Mouse (Mus musculus) forebrain, embryonic 10.5 days (tissue): ENCODE data around the gene Aebp2. TPM values are rescaled to one million over a fixed set of nuclear protein-coding genes. Genes with fewer than 3 reads are reported as not detected.
"Not testable (repeated sequence)": the region's sequence is repeated elsewhere in the genome, so short reads cannot be mapped to it uniquely, and the experiment has no call there.

ENCODE experiments used
- DNase-seq: peaks from one replicate; pipeline ENCODE4 v3.0.0-alpha.2; 2017; ENCODE audit warnings: low spot score; ENCODE audit errors: extremely low spot score
- H3K27ac ChIP-seq: fragments of 300-500 bp; sonication (generic); 2 replicates; pipeline ENCODE4 v1.5.1; 2016; ENCODE audit warnings: mild to moderate bottlenecking
- H3K27me3 ChIP-seq: fragments of 300-500 bp; sonication (generic); 2 replicates; pipeline ENCODE4 v1.6.1; 2016; ENCODE audit warnings: mild to moderate bottlenecking; ENCODE audit not compliant: poor library complexity, severe bottlenecking
- H3K36me3 ChIP-seq: fragments of 300-500 bp; sonication (generic); replicated peaks from 2 replicates; pipeline ENCODE4 v1.6.1; 2016; ENCODE audit warnings: mild to moderate bottlenecking, moderate library complexity
- H3K4me1 ChIP-seq: fragments of 300-500 bp; sonication (generic); 2 replicates; pipeline ENCODE4 v1.6.1; 2016
- H3K4me3 ChIP-seq: fragments of 300-500 bp; sonication (generic); 2 replicates; pipeline ENCODE4 v1.5.1; 2016; ENCODE audit warnings: mild to moderate bottlenecking, moderate library complexity
- H3K9me3 ChIP-seq: fragments of 300-500 bp; sonication (generic); 2 replicates; pipeline ENCODE4 v1.6.1; 2016; ENCODE audit warnings: mild to moderate bottlenecking, moderate library complexity
- WGBS: fragments of 180-500 bp; shearing (Covaris S2); methylation state at CpG from one replicate; pipeline ENCODE4 v1.1.7; 2016; 5-methylcytosine and 5-hydroxymethylcytosine counted together
- polyA plus RNA-seq: library from polyadenylated mRNA; unstranded; fragments of >200 nt; fragmentation: Nextera tagmentation; extraction: Ambion mirVana; gene quantifications from 2 replicates; pipeline ENCODE4 v1.2.1, GENCODE M21; 2016

The Aebp2 gene
- polyA plus RNA-seq, 1 experiment from 2014 or later = 11.5 TPM

DNA sequence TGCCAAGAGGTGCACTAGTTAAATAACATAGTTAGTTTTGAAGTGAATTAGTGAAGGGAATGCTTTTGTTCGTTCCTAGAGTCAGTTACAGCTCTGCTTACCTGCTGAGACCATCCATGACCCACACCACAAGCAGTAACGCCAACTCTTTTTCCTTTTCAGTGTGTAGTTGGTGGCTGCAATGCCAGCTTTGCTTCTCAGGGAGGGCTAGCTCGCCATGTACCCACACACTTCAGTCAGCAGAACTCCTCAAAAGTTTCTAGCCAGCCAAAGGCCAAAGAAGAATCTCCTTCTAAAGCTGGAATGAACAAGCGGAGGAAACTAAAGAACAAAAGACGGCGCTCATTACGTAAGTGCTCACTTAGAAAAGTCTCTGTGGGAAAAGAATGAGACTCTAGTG lies 19.5 kb downstream of the Aebp2 start:
- H3K9me3 ChIP-seq = no peaks in the 10 kb centered on the region
- DNase-seq = no peak
- WGBS = 87% methylated on average over 7 of the region's 7 CpGs
- H3K27me3 ChIP-seq = no peaks in the 10 kb centered on the region
- peaks cover 96% of the 10 kb centered on the region for H3K36me3 ChIP-seq
- H3K4me1 ChIP-seq = no peaks in the 10 kb centered on the region
- H3K4me3 ChIP-seq = no peak overlapping the region
- H3K27ac ChIP-seq = no peak overlapping the region

DNA sequence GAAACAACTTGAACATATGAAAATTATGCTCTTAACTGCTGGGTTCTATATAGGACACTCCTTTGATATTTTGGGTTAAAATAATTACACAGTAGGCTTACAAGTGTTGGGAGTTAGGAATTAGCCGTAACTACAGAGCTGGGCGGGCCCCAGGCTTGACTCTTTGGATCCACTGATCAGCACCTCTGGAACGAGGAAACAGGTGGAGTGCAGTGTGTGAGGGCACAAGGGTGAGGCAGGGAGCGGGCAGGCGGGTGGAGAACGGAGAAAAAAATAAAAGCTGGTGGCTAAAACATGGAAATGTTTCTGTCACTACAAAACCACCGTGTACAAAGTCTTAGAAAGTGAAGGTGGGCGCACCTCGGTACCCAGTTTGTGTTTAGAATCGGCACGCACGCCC lies 20.2 kb downstream of the Aebp2 start:
- H3K27me3 ChIP-seq = no peaks in the 10 kb centered on the region
- no peak overlapping the region for H3K4me3 ChIP-seq
- no peaks in the 10 kb centered on the region for H3K4me1 ChIP-seq
- no peak for DNase-seq
- peaks cover 96% of the 10 kb centered on the region for H3K36me3 ChIP-seq
- H3K27ac ChIP-seq = no peak overlapping the region
- 93% methylated on average over 12 of the region's 12 CpGs for WGBS
- no peaks in the 10 kb centered on the region for H3K9me3 ChIP-seq

DNA sequence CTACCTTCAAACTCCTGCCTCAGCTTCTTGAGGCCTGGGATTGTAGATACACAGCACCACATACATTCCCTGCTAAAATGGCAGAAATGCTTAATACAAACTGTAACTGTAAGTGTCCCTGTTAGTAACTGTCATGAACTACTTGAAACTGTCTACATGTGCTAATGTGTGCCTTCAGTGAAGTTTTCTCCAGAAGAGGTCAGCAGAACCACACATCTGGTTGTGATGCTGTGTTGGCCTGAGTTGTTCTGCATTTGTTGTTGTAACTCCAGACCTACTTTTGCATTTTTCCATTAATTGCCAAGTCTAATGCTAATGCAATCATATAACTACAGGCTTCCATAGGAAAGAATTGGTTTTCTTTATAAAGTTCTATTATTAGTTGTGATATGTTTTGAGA lies 23.5 kb downstream of the Aebp2 start:
- no peaks in the 10 kb centered on the region for H3K9me3 ChIP-seq
- peaks cover 96% of the 10 kb centered on the region for H3K36me3 ChIP-seq
- DNase-seq = no peak
- H3K4me1 ChIP-seq = no peaks in the 10 kb centered on the region
- no peak overlapping the region for H3K4me3 ChIP-seq
- H3K27ac ChIP-seq = no peak overlapping the region
- no peaks in the 10 kb centered on the region for H3K27me3 ChIP-seq

DNA sequence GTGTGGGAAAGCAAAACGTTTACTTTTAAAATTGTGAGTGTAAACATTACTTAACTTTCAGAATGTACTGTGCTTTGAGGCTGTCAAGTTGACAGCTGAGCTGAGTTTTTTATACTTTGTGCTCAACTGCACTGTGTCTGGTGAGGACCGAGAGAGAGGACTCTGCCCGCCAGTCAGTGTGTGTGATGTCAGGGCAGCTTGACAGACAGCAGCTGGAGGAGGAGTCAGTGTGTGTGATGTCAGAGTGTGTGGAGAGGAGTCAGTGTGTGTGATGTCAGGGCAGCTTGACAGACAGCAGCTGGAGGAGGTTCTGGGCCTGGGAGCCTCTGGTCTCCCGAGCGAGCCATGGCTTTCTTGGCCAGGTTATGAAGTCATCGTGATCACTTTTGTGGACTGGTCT lies 24.4 kb downstream of the Aebp2 start:
- H3K36me3 ChIP-seq = peaks cover 93% of the 10 kb centered on the region
- H3K4me3 ChIP-seq = no peak overlapping the region
- no peaks in the 10 kb centered on the region for H3K27me3 ChIP-seq
- no peaks in the 10 kb centered on the region for H3K4me1 ChIP-seq
- no peak overlapping the region for H3K27ac ChIP-seq
- DNase-seq = no peak
- 88% methylated on average over 6 of the region's 6 CpGs for WGBS
- H3K9me3 ChIP-seq = no peaks in the 10 kb centered on the region

DNA sequence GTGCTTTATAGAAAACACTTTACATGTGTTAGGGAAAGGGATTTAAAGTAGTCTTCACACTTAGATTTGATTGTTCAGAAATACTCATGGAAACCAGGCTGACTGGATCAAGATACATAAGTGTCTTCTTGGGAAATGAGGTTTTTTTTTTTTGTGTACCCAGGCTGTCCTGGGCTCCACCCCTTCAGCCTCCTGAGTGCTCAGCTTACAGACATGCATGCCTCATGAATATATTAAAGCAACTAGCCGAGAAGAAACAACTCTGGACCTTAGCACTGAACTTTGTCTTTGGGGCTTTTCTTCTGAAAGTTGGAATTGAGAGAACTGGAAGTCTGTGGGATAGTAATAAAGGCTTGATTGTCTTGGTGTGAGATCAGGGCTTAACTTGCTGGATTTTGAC lies 27.3 kb downstream of the Aebp2 start:
- Histone ChIP-seq H3K36me3 (peaks cover 89% of the 10 kb centered on the region), H3K27me3 (no peaks in the 10 kb centered on the region), H3K4me1 (no peaks in the 10 kb centered on the region), H3K27ac (no peak overlapping the region), H3K9me3 (no peaks in the 10 kb centered on the region), H3K4me3 (no peak overlapping the region)
- no peak for DNase-seq
- WGBS = 63% methylated on average over 1 of the region's 1 CpGs

DNA sequence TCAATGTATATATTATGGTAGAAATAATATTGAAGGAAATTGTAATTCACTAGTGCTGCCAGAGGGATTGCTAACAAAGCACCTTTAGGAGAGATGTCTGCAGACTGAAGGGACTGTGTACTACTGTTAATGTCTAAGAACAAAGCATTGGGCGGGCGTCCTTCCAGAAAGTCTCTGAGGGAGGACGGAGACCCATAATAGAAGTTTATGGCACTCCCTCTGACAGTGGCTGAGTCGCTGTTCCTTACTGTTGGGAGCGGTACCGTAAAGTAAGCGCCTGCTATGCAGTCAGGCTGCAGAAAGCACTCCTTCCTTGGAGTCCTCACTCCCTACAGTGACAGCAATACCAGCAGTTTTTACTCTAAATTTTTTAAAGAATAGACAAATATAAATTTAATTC lies 29.5 kb downstream of the Aebp2 start:
- Histone ChIP-seq H3K27me3 (no peaks in the 10 kb centered on the region), H3K36me3 (peaks cover 81% of the 10 kb centered on the region), H3K4me1 (no peaks in the 10 kb centered on the region), H3K27ac (no peak overlapping the region), H3K4me3 (no peak overlapping the region), H3K9me3 (no peaks in the 10 kb centered on the region)
- no peak for DNase-seq
- WGBS = 95% methylated on average over 7 of the region's 7 CpGs

DNA sequence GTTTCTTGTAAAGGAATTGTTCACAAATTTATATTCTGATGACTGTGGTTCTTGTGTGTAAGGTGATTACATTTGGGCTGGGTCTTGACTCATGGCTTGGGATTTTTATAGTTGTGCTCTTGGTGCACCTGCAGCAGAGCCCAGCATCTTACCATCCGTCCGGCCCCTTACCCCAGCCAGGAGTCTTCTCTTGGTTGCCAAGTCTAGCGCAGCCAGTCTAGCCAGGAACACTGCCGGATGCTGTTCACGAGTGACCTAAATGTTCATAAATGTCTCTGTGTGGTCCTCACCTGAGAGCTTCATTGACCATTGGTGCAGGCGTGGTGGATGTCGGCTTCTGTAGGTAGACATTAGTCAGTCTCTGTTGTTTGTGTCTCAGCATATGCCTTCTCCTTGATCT lies 33.0 kb downstream of the Aebp2 start:
- H3K27ac ChIP-seq = no peak overlapping the region
- H3K4me1 ChIP-seq = no peaks in the 10 kb centered on the region
- H3K4me3 ChIP-seq = no peak overlapping the region
- no peak for DNase-seq
- peaks cover 47% of the 10 kb centered on the region for H3K36me3 ChIP-seq
- 95% methylated on average over 7 of the region's 7 CpGs for WGBS
- no peaks in the 10 kb centered on the region for H3K27me3 ChIP-seq
- no peaks in the 10 kb centered on the region for H3K9me3 ChIP-seq

DNA sequence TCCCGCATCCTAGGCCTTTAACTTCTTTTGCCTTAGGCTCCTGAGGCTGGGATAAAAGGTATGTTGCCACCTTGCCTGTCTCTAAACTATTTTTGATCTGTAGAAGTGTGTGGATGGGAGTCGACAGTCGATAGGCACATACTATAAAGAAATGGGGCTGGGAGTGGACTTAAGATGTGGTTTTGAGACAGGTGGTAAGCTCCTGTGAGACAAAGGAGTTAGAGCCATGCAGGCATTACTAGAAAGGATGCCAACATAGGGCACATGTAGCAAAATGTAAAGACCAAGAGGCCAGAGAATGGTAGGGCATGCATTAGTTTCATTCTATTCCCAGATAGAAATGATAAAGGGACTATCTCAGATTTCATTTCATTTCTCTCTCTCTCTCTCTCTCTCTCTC lies 34.5 kb downstream of the Aebp2 start:
- H3K27ac ChIP-seq = no peak overlapping the region
- H3K4me1 ChIP-seq = no peaks in the 10 kb centered on the region
- no peak for DNase-seq
- peaks cover 35% of the 10 kb centered on the region for H3K36me3 ChIP-seq
- no peaks in the 10 kb centered on the region for H3K27me3 ChIP-seq
- no peaks in the 10 kb centered on the region for H3K9me3 ChIP-seq
- H3K4me3 ChIP-seq = no peak overlapping the region
- 91% methylated on average over 3 of the region's 3 CpGs for WGBS

DNA sequence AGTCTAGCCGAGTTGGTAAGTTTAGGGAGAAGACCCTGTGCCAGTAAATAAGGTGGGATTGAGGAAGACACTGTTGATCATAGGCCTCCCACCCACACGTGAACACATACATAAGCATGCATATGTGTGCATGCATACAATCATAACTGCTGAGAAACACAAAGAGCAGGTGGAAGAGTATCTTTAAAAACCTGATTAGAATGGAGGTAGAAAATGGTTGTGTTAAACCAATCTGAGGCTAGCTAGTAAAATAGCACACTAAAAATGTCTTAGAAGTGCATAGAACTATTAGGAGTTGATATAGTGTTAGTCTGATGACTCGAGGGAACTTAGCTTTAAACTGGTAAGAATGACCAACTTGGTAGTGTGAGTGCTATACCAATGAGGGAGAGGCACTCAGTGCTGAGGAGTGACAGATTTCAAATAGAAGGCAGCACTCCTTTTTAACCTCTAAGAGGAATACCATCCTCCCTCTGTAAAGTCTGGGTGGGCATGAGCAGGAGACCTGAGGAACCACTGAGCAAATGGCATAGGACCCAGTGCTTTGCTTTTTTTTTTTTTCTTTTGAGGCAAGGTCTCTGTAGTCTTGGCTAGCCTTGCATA lies 35.6 kb downstream of the Aebp2 start:
- no peaks in the 10 kb centered on the region for H3K4me1 ChIP-seq
- H3K27ac ChIP-seq = no peak overlapping the region
- WGBS = 87% methylated on average over 3 of the region's 3 CpGs
- H3K9me3 ChIP-seq = no peaks in the 10 kb centered on the region
- H3K36me3 ChIP-seq = peaks cover 25% of the 10 kb centered on the region
- no peak overlapping the region for H3K4me3 ChIP-seq
- no peak for DNase-seq
- no peaks in the 10 kb centered on the region for H3K27me3 ChIP-seq

DNA sequence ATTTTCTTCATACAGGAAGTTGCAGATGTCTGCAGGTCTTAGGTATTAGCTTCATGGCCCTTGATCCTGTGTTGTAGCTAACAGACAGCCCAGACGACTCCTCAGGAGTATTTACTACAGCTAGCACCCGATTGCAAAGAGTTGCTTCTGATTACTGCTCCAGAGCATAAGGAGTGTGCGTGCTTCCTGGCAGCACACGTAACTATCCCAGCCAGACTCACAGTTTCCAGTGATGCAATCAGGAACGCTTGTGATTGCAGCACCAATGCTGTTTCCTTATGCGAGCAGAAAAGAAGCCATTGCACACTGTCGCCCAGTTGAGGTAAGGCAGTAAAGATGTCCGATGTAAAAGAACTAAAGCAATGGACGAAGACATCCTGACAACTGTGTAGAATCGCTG lies 38.6 kb downstream of the Aebp2 start:
- Histone ChIP-seq H3K4me1 (no peaks in the 10 kb centered on the region), H3K27ac (no peak overlapping the region), H3K27me3 (no peaks in the 10 kb centered on the region), H3K36me3 (peaks cover under 1% of the 10 kb centered on the region; the same call in 1 of the 2 replicates), H3K4me3 (no peak overlapping the region), H3K9me3 (no peaks in the 10 kb centered on the region)
- WGBS = 93% methylated on average over 10 of the region's 10 CpGs
- DNase-seq = no peak

DNA sequence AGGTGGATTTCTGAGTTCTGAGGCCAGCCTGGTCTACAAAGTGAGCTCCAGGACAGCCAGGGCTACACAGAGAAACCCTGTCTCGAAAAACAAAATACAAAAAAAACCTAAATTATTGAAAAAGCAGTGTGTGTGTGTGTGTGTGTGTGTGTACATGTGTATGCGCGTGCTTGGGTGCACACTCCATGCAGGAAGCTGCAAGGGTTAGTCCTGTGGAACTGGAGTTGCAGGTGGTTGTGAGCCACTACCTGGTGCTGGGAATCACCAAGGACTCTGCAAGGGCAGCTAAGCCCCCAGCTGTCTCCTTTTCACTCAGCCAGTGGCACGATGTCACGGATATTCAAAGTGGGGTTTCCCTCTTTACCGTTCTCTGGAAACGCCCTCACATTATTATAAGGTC lies 39.3 kb downstream of the Aebp2 start:
- Histone ChIP-seq H3K27ac (no peak overlapping the region), H3K27me3 (no peaks in the 10 kb centered on the region), H3K36me3 (no peaks in the 10 kb centered on the region; the same call in 1 of the 2 replicates), H3K9me3 (no peaks in the 10 kb centered on the region), H3K4me1 (no peaks in the 10 kb centered on the region), H3K4me3 (no peak overlapping the region)
- DNase-seq = no peak
- WGBS = 84% methylated on average over 7 of the region's 7 CpGs

DNA sequence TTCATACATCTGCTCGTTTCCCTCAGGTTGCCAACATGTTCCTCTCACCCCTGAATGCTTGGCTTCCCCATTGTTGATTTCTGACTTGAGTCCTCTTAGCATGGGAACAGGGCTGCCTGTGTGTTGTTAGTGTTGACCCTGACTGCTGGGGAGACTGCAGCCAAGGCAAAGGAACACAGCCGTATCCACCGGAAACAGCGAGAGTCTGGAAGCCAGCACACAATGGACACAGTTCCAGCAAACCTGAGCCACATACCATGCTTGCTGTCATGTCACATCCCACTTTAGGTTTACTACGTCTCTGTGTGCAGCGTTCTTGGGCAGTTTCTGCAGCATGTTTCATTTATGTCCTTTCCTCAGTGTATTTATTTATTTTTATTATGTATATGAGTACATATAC lies 39.8 kb downstream of the Aebp2 start:
- DNase-seq = no peak
- Histone ChIP-seq H3K4me1 (no peaks in the 10 kb centered on the region), H3K9me3 (no peaks in the 10 kb centered on the region), H3K36me3 (no peaks in the 10 kb centered on the region; the same call in 1 of the 2 replicates), H3K4me3 (no peak overlapping the region), H3K27me3 (no peaks in the 10 kb centered on the region), H3K27ac (no peak overlapping the region)
- 86% methylated on average over 6 of the region's 6 CpGs for WGBS

DNA sequence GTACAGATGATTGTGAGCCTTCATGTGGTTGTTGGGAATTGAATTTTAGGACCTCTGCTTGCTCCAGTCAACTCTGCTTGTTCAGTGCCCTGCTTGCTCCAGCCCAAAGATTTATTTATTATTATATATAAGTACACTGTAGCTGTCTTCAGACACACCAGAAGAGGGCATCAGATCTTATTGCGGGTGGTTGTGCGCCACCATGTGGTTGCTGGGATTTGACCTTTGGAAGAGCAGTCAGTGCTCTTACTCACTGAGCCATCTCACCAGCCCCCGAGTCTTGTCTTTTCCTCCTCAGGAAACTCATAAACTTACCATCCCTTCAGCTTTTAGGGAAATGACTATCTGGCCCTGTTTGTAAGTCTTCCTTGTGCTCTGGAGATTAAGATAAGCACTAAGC lies 40.2 kb downstream of the Aebp2 start:
- 53% methylated on average over 3 of the region's 3 CpGs for WGBS
- not testable (repeated sequence) for H3K36me3 ChIP-seq, H3K4me1 ChIP-seq, DNase-seq, H3K27ac ChIP-seq, H3K27me3 ChIP-seq, H3K4me3 ChIP-seq, H3K9me3 ChIP-seq

DNA sequence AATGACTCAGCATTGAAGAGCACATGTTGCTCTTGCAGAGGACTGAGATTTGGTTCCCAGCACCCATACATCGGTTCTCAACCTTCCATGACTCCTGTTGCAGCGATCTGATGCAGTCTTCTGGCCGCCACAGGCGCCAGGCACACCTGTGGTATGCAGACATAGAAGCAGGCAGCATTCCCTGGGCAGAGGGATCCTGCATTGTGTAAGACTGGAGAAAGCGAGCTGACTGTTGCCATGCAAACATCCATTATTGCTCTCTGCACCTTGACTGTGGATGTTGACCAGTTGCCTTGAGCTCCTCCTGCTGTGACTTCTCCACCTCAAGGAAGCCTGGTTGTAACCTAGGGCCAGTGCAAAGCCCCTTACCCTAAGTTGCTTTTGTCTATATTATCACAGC lies 42.1 kb downstream of the Aebp2 start:
- H3K4me3 ChIP-seq = no peak overlapping the region
- peaks cover under 1% of the 10 kb centered on the region; the same call in 1 of the 2 replicates for H3K9me3 ChIP-seq
- whole genome bisulfite sequencing = 85% methylated on average over 5 of the region's 5 CpGs
- H3K4me1 ChIP-seq = no peaks in the 10 kb centered on the region
- no peak for DNase-seq
- H3K27me3 ChIP-seq = no peaks in the 10 kb centered on the region
- no peak overlapping the region for H3K27ac ChIP-seq
- no peaks in the 10 kb centered on the region; the same call in 1 of the 2 replicates for H3K36me3 ChIP-seq
